Mouse (Mus musculus) thymus, adult 2 months (tissue): ENCODE data around the gene Cpt2. TPM values are rescaled to one million over a fixed set of nuclear protein-coding genes. Genes with fewer than 3 reads are reported as not detected.
A peak's percentile ranks its signal among the peaks of the same experiment; 100 is the strongest.

Experiments
- DNase-seq: peaks from one replicate; pipeline ENCODE4 v3.0.0; 2021
- H3K27ac ChIP-seq: fragments of 200-500 bp; 2 replicates; pipeline ENCODE4 v1.5.1; 2012; ENCODE audit warnings: low read length, control low read depth; ENCODE audit not compliant: control insufficient read depth, insufficient read depth
- H3K27me3 ChIP-seq: fragments of 200-500 bp; 2 replicates; pipeline ENCODE4 v1.6.1; 2012; ENCODE audit warnings: mild to moderate bottlenecking, low read length, moderate library complexity, mixed read lengths; ENCODE audit not compliant: control insufficient read depth, insufficient read depth
- H3K36me3 ChIP-seq: fragments of 200-500 bp; 2 replicates; pipeline ENCODE4 v1.6.1; 2012; ENCODE audit warnings: mild to moderate bottlenecking, low read length, moderate library complexity; ENCODE audit not compliant: control insufficient read depth, insufficient read depth
- H3K4me1 ChIP-seq: fragments of 200-500 bp; replicated peaks from 2 replicates; pipeline ENCODE4 v1.6.1; 2012; ENCODE audit warnings: low read length; ENCODE audit not compliant: control insufficient read depth, insufficient read depth
- H3K4me3 ChIP-seq: fragments of 200-500 bp; 2 replicates; pipeline ENCODE4 v1.5.1; 2012; ENCODE audit warnings: mild to moderate bottlenecking, low read length, control low read depth, moderate library complexity; ENCODE audit not compliant: control insufficient read depth, insufficient read depth
- CTCF ChIP-seq: fragments of 200-500 bp; IDR thresholded peaks from 2 replicates; pipeline ENCODE4 v1.5.1; 2012; ENCODE audit warnings: mild to moderate bottlenecking, control low read depth, low read length, moderate library complexity, borderline replicate concordance; ENCODE audit not compliant: control insufficient read depth, poor library complexity, insufficient read depth; ENCODE audit errors: extremely low read depth
- POLR2A ChIP-seq: fragments of 200-500 bp; IDR thresholded peaks from 2 replicates; pipeline ENCODE4 v1.6.1; 2012; ENCODE audit warnings: mild to moderate bottlenecking, low read length, control low read depth, moderate library complexity; ENCODE audit not compliant: control insufficient read depth, poor library complexity, insufficient read depth; ENCODE audit errors: extremely low read depth
- WGBS: fragments of 180-500 bp; shearing (Covaris S2); methylation state at CpG from one replicate; pipeline ENCODE4 v1.1.7; 2018; 5-methylcytosine and 5-hydroxymethylcytosine counted together
- polyA plus RNA-seq: library from polyadenylated mRNA; depleted of rRNA; stranded (reverse); fragments of >200 nt; gene quantifications from 2 replicates; pipeline ENCODE4 v1.2.3, GENCODE M21; 2012

Gene Cpt2
- polyA plus RNA-seq, 1 experiment, result 46.6 TPM

DNA sequence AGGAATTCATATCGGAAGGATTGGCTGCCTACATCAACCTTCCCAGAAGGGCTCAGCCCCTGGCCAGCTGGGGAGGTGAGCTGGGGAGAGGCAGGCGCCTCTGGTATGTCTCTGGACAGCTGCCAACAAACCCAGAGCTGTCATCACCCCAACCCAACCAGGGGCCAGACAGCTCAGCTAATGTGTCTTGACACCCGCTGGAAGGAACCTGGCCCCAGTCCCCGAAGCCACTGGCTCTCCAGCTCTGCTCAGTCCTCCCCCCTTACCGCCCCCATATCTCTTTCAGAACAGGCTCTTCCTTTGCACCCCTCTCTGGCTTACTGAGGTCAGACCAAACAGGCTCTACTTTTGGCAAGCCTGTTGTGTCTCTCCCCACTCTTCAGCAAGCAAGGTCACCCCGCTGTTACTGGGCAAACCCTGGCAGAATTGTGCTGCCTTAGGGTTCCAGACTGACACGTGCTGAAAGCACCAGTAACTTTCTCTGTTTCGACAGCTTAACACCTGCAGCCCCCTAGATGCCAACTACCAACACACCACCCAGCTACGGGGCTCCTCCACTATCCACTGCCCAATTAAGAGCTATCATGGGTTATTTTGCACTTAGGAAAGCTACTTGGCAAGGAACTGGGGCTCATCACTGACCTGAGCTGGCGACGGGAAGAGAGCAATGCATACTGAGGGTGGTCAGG, 38.8 kb upstream of the Cpt2 start:
- 40% methylated on average over 11 of the region's 11 CpGs for WGBS
- H3K36me3 ChIP-seq, result no peaks in the 10 kb centered on the region
- H3K27me3 ChIP-seq, result no peaks in the 10 kb centered on the region
- H3K4me1 ChIP-seq, result peaks cover 9% of the 10 kb centered on the region
- no peak for DNase-seq
- no peak overlapping the region for H3K27ac ChIP-seq
- H3K4me3 ChIP-seq, result no peak overlapping the region
- no peak for TF ChIP-seq POLR2A
- TF ChIP-seq CTCF, result no peak

DNA sequence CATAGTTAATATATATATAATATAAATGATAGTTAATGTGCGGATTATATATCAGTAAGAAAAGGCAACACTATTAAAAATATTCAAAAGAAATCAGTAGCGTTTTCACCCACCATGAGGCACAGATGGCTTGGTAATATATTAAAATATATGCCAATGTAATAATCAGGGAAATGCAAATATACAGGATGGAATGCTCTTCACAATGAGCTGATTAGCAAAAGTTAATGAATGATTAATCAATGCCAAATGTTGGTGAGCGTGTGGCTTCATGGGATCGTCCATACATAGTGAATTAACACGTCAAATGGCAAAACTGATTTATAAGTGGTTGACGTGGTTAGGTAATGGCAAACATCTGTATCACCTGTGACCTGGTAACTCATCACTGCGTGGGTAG, 35.1 kb upstream of the Cpt2 start:
- WGBS, result 94% methylated on average over 7 of the region's 7 CpGs
- DNase-seq, result no peak
- Histone ChIP-seq H3K4me1 (peaks cover 16% of the 10 kb centered on the region), H3K27me3 (no peaks in the 10 kb centered on the region), H3K36me3 (no peaks in the 10 kb centered on the region), H3K4me3 (no peak overlapping the region), H3K27ac (no peak overlapping the region)
- no peak for TF ChIP-seq POLR2A
- no peak for TF ChIP-seq CTCF

DNA sequence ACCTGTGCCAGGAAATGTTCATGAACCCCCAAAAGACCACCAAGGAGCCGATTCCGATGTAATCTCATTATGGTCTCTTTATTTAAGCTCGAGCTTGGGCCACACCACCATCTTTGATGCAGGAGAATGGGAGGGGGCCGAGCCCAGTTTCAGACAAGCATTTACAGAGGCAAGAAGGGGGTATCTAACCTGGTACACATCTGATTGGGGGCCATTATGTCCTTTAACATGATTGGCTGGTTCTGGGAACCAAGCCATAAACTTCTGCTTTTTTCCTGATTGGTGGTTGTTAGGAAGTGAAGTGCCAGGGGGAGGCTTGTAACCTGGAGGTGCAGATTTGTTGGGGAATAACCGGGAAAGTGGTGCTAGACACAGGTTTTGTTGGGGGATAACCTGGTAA, 32.3 kb upstream of the Cpt2 start:
- DNase-seq, result no peak
- H3K27me3 ChIP-seq, result no peaks in the 10 kb centered on the region
- WGBS, result 87% methylated on average over 5 of the region's 5 CpGs
- no peaks in the 10 kb centered on the region for H3K36me3 ChIP-seq
- peaks cover 16% of the 10 kb centered on the region for H3K4me1 ChIP-seq
- no peak overlapping the region for H3K27ac ChIP-seq
- TF ChIP-seq CTCF (no peak), POLR2A (no peak)
- H3K4me3 ChIP-seq, result no peak overlapping the region

GRCm38 (mm10) chr4:107952845-107953244, 29.4 kb upstream of the Cpt2 start:
- no peak for DNase-seq
- peak overlapping the region; percentile 85 for H3K27ac ChIP-seq
- no peaks in the 10 kb centered on the region for H3K27me3 ChIP-seq

GRCm38 (mm10) chr4:107949918-107950317, 26.5 kb upstream of the Cpt2 start:
- TF ChIP-seq POLR2A (no peak), CTCF (no peak)
- H3K27me3 ChIP-seq, result no peaks in the 10 kb centered on the region
- peaks cover 23% of the 10 kb centered on the region for H3K4me1 ChIP-seq
- no peak for DNase-seq
- 89% methylated on average over 4 of the region's 4 CpGs for WGBS
- no peak overlapping the region for H3K27ac ChIP-seq
- no peak overlapping the region for H3K4me3 ChIP-seq
- no peaks in the 10 kb centered on the region for H3K36me3 ChIP-seq

More at GRCm38 (mm10) chr4:107952845-107953244, 29.4 kb upstream of the Cpt2 start:
- Histone ChIP-seq H3K4me3 (no peak overlapping the region), H3K36me3 (no peaks in the 10 kb centered on the region), H3K4me1 (peaks cover 23% of the 10 kb centered on the region)
- TF ChIP-seq POLR2A (no peak), CTCF (no peak)

DNA sequence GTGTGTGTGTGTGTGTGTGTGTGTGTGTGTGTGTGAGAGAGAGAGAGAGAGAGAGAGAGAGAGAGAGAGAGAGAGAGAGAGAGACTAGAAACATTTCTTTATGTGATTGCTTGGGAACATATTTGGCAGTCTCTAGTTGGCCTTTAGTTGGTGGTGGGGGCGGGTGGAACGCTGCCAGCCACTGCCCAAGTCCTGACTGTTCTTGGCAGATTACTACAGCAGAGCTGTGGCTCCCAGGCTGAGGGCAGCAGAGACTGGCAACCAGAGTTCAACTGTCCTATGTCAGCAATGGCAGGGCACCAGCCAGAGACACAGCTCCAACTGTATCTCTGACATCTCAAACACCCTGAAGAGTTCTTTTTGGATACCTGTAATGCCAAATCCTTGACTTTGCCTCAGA, 20.7 kb upstream of the Cpt2 start:
- Histone ChIP-seq H3K4me1 (peaks cover 8% of the 10 kb centered on the region), H3K27ac (no peak overlapping the region), H3K4me3 (no peak overlapping the region), H3K27me3 (no peaks in the 10 kb centered on the region), H3K36me3 (no peaks in the 10 kb centered on the region)
- TF ChIP-seq POLR2A, result no peak
- TF ChIP-seq CTCF, result no peak
- no peak for DNase-seq
- WGBS, result 94% methylated on average over 2 of the region's 2 CpGs

DNA sequence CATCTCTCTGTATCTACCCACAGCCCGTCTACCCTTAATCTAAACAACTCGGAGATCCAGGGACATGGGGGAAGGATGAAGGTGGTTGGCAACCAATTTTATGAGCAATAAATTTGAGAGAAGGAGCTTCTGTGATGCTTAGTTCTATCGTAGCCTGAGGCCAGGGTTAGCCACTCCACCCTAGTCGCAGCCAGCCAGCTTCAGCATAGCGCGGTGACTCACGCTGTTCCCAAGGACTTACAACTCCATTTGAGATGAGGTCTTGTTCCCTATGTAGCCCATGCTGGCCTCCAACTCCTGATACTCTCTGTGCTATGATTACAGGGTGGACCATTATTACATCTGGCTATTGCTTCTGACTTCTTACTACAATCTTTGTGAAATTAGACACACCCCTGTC, 19.3 kb upstream of the Cpt2 start:
- WGBS, result 96% methylated on average over 7 of the region's 7 CpGs
- TF ChIP-seq POLR2A (no peak), CTCF (no peak)

More for the DNA sequence above, 19.3 kb upstream of the Cpt2 start:
- no peaks in the 10 kb centered on the region for H3K27me3 ChIP-seq
- H3K27ac ChIP-seq, result no peak overlapping the region
- DNase-seq, result no peak
- no peak overlapping the region for H3K4me3 ChIP-seq
- H3K4me1 ChIP-seq, result peaks cover 11% of the 10 kb centered on the region
- H3K36me3 ChIP-seq, result no peaks in the 10 kb centered on the region
